Mouse (Mus musculus) limb, embryonic 14.5 days (tissue): ENCODE results near the gene Cryab. TPM values are rescaled to one million over a fixed set of nuclear protein-coding genes. Genes with fewer than 3 reads are reported as not detected.

Source experiments
- ATAC-seq: fragments of 200-750 bp; cut with Nextera tagmentation; 2 replicates; pipeline ENCODE4 v1.8.0; 2017; ENCODE audit warnings: low read depth, moderate number of reproducible peaks, moderate TSS enrichment; ENCODE audit not compliant: low FRiP score
- DNase-seq: peaks from one replicate; pipeline ENCODE4 v3.0.0-alpha.2; 2015; ENCODE audit warnings: low spot score
- H3K27ac ChIP-seq: fragments of 300-500 bp; sonication (generic); replicated peaks from 2 replicates; pipeline ENCODE4 v1.5.1; 2014; ENCODE audit warnings: low read depth, mild to moderate bottlenecking, low read length, moderate library complexity, mixed read lengths
- H3K27me3 ChIP-seq: fragments of 300-500 bp; sonication (generic); 2 replicates; pipeline ENCODE4 v1.6.1; 2014; ENCODE audit warnings: low read length, mixed read lengths; ENCODE audit not compliant: control insufficient read depth, insufficient read depth
- H3K36me3 ChIP-seq: fragments of 300-500 bp; sonication (generic); 2 replicates; pipeline ENCODE4 v1.6.1; 2014; ENCODE audit warnings: mild to moderate bottlenecking, low read length, moderate library complexity, mixed read lengths; ENCODE audit not compliant: control insufficient read depth, insufficient read depth
- H3K4me1 ChIP-seq: fragments of 300-500 bp; sonication (generic); 2 replicates; pipeline ENCODE4 v1.6.1; 2014; ENCODE audit warnings: antibody characterized with exemption, low read length, mixed read lengths; ENCODE audit not compliant: control insufficient read depth, insufficient read depth
- H3K4me2 ChIP-seq: fragments of 300-500 bp; sonication (generic); replicated peaks from 2 replicates; pipeline ENCODE4 v1.6.1; 2014; ENCODE audit warnings: low read depth, mild to moderate bottlenecking, low read length, moderate library complexity; ENCODE audit not compliant: severe bottlenecking
- H3K4me3 ChIP-seq: fragments of 300-500 bp; sonication (generic); replicated peaks from 2 replicates; pipeline ENCODE4 v1.5.1; 2014; ENCODE audit warnings: low read length
- H3K9ac ChIP-seq: fragments of 300-500 bp; sonication (generic); 2 replicates; pipeline ENCODE4 v1.6.1; 2014; ENCODE audit warnings: mild to moderate bottlenecking, low read depth, low read length, moderate library complexity; ENCODE audit not compliant: severe bottlenecking
- H3K9me3 ChIP-seq: fragments of 300-500 bp; sonication (generic); 2 replicates; pipeline ENCODE4 v1.6.1; 2016; ENCODE audit warnings: low read length; ENCODE audit not compliant: control insufficient read depth
- POLR2A ChIP-seq: fragments of 200-500 bp; IDR thresholded peaks from 2 replicates; pipeline ENCODE4 v1.8.0; 2012; ENCODE audit warnings: inconsistent platforms, mild to moderate bottlenecking, moderate library complexity, borderline replicate concordance; ENCODE audit not compliant: insufficient read depth, insufficient read length; ENCODE audit errors: extremely low read depth
- WGBS: fragments of 180-500 bp; shearing (Covaris S2); extraction: QIAGEN DNeasy Blood & Tissue Kit; methylation state at CpG from one replicate; pipeline ENCODE4 v1.1.7; 2014; 5-methylcytosine and 5-hydroxymethylcytosine counted together
- polyA plus RNA-seq, 2 experiments: library from polyadenylated mRNA; depleted of rRNA in 1 of 2; stranded (reverse) in 1 of 2; unstranded in 1 of 2; fragments of >200 nt; fragmentation: Nextera tagmentation in 1 of 2; extraction: Ambion mirVana in 1 of 2; gene quantifications; 2 replicates each; pipeline versions ENCODE4 v1.2.1 to v1.2.3; 2012 to 2014

The Cryab gene
- polyA plus RNA-seq, 2 experiments, result 80.7 to 117 TPM

DNA sequence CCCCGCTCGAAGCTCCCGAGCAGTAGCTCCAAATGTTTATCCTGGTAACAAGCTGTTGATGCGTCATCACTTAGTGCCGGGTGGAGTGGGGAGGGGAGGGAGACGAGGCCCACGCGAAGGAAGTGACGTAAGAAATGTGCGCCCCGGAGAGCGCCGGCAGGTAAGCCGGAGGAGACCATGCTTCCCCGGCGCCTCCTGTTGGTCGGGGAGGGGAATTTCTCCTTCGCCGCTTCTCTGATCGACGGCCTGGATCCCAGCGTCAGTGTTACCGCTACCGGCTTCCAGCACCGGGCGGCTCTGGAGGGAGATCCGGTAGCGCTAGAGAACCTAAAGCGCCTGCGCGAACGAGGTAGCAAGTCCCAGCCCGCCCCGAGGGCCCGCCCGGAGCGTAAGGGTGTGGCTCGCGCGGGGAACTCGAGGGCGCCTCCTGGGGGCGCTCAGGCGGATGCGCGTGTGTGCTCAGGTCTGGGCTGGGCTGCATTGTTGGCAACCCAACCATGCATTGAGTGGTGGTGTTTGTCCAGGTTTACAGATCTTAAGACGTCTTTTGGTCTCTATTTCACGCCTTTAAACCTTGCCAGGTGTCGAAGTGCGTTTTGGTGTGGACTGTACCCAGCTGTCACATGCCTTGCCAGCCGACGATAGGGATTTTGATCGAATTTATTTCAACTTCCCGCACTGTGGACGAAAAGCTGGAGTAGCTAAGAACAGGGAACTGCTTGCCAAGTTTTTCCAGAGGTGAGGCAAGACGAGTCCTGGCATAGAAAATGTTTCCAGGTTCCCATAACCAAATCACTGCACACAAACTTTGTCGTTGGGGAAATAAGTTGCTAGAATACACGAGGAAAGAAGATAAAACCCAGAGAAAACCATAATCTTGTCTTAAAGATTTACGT, 17.2 kb downstream of the Cryab start, which contains the start of gene Fdxacb1:
Gene Fdxacb1, plus strand, starts transcription at position 130 of the 896 bp plus-strand sequence.
- H3K27me3 ChIP-seq, result no peaks in the 10 kb centered on the region
- peak within 1 kb of the TSS; percentile 60 for H3K9ac ChIP-seq
- DNase-seq (peak; percentile 96), ATAC-seq (peak; percentile 95)
- peaks cover 13% of the 10 kb centered on the region; the same call in 1 of the 2 replicates for H3K4me1 ChIP-seq
- TF ChIP-seq POLR2A, result peak; percentile 58; the same call in 1 of the 2 replicates
- peak within 1 kb of the TSS; percentile 60 for H3K4me3 ChIP-seq
- H3K9me3 ChIP-seq, result no peaks in the 10 kb centered on the region
- peak within 1 kb of the TSS; percentile 68 for H3K4me2 ChIP-seq
- H3K36me3 ChIP-seq, result peaks cover 12% of the 10 kb centered on the region
- peak within 1 kb of the TSS; percentile 83 for H3K27ac ChIP-seq
- 3% methylated on average over 59 of the region's 59 CpGs for WGBS

DNA sequence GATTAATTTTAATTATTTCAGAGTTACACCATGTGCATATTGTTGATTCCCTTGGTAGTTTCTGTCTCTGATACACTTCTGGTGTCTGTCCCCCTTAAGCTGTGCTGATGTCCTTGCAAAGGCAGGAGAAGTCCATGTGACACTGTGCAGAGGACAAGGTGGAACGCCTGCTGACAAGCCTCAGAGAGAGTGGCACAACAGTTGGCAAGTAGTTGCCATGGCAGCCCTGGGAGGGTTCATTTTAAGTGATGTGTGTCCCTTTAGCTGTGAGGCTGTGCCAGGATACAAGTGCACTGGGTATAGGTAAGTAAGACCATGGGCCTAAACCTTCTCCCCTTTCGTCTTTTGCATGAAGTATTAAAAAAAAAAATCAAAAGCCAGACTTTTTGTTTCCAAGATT, 18.9 kb downstream of the Cryab start:
- Histone ChIP-seq H3K9me3 (no peaks in the 10 kb centered on the region), H3K27me3 (no peaks in the 10 kb centered on the region), H3K4me1 (peaks cover 13% of the 10 kb centered on the region), H3K4me3 (no peak overlapping the region), H3K4me2 (no peak overlapping the region), H3K9ac (no peak overlapping the region), H3K36me3 (peaks cover 9% of the 10 kb centered on the region), H3K27ac (no peak overlapping the region)
- ATAC-seq, result no peak
- no peak for DNase-seq
- TF ChIP-seq POLR2A, result no peak
- 90% methylated on average over 2 of the region's 2 CpGs for WGBS

DNA sequence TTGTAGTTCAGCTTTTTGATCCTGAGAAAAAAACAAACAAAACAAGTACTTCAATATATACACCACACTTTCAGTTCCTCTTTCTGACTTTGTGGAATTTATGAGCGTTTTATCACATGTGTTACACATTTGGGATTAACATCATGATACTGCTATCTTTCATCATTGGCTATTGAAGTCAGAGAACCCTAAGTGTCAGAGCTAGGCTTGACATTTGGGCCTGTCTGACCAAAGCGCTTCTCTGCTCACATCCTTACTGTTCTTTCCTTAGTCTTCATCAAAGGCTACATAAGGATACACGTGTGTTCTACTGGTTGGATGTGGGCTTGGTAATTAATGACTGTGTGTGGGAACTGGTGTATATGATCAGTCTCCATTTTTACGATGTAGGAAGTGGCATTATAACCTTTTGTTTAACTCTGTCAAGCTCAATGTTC, 22.9 kb downstream of the Cryab start:
- Histone ChIP-seq H3K27ac (no peak overlapping the region), H3K36me3 (peaks cover 19% of the 10 kb centered on the region), H3K4me3 (peak overlapping the region; percentile 92; the same call in 1 of the 2 replicates), H3K4me1 (peaks cover 11% of the 10 kb centered on the region), H3K27me3 (no peaks in the 10 kb centered on the region), H3K9me3 (no peaks in the 10 kb centered on the region), H3K9ac (peak overlapping the region; percentile 89; the same call in 1 of the 2 replicates), H3K4me2 (peak overlapping the region; percentile 74)
- no peak for TF ChIP-seq POLR2A
- 65% methylated on average over 4 of the region's 4 CpGs for WGBS
- ATAC-seq (no peak), DNase-seq (no peak)

DNA sequence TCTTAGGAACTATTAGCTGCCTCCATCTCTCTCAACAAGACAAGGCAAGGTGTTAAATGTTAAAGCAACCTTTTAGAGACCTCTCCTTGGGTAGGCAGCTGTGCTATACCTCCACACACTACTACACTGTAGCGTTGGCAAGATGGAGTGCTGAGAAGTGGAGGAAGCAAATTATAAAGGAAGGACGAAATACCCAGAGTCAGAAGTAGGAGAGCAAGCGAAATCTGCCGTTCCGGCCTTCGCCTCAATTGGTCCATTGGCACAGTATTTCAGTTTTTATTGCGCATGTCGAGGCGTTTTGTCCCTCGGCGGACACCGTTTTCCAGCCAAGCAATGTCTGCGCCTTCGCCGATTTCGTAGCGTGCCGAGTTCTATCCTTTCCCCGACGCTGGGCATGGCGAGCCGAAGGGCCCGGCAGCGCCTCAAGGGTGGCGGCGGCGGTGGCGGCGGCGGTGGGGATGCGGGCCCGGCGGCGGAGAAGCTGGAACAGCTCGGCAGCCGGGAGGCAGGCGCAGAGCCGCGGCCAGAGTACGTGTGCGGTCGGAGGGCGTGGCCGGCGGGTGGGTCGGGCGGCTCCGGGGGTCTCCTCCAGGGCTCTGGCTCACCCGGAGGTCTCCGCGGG, 24.0 kb downstream of the Cryab start, which contains the start of the genes Alg9 and 1110032A03Rik:
Gene Alg9, plus strand, starts transcription at position 29 of the 622 bp plus-strand sequence.
Gene 1110032A03Rik, minus strand, starts transcription at position 530 of the 622 bp plus-strand sequence.
- Histone ChIP-seq H3K9me3 (no peaks in the 10 kb centered on the region), H3K4me3 (peak within 1 kb of the TSS; percentile 92), H3K27me3 (no peaks in the 10 kb centered on the region), H3K9ac (peak within 1 kb of the TSS; percentile 89), H3K36me3 (peaks cover 30% of the 10 kb centered on the region), H3K4me2 (peak within 1 kb of the TSS; percentile 74), H3K27ac (peak within 1 kb of the TSS; percentile 85), H3K4me1 (peaks cover 7% of the 10 kb centered on the region)
- TF ChIP-seq POLR2A, result peak; percentile 45; the same call in 1 of the 2 replicates
- peak; percentile 82 for ATAC-seq
- peak; percentile 88 for DNase-seq
- 2% methylated on average over 23 of the region's 51 CpGs for WGBS

GRCm38 (mm10) chr9:50775662-50776126, 24.6 kb downstream of the Cryab start:
- Histone ChIP-seq H3K9me3 (no peaks in the 10 kb centered on the region), H3K27ac (peak overlapping the region; percentile 85), H3K27me3 (no peaks in the 10 kb centered on the region), H3K36me3 (peaks cover 35% of the 10 kb centered on the region), H3K4me3 (peak overlapping the region; percentile 92), H3K4me1 (peaks cover 7% of the 10 kb centered on the region), H3K4me2 (peak overlapping the region; percentile 74), H3K9ac (peak overlapping the region; percentile 89)
- ATAC-seq (peak; percentile 62), DNase-seq (no peak)
- no peak for TF ChIP-seq POLR2A
- under 1% methylated on average over 18 of the region's 30 CpGs for WGBS
